In genomic region chr14:49801444-49801843, GRCm38 (mm10) we compare ENCODE assay signal across 8 mouse cellular contexts. TPM values are rescaled to one million over a fixed set of nuclear protein-coding genes. Genes with fewer than 3 reads are reported as not detected.
DNase-seq lines count a peak whose midpoint lies in the region; ATAC-seq and TF ChIP-seq lines count a peak whose summit lies in the region.

No protein-coding gene starts in this region.

- no peak overlapping the region for H3K27ac ChIP-seq in lung, postnatal 0 days (ENCODE audit: low read length)

- H3K4me1 ChIP-seq in lung, postnatal 0 days (ENCODE audit: insufficient read depth, low read depth, low read length) = no peaks in the 10 kb centered on the region

- TF ChIP-seq EP300 in lung, postnatal 0 days (IDR thresholded peaks at IDR 0.05) = no peak

- H3K9ac ChIP-seq in lung, postnatal 0 days (replicated peaks; ENCODE audit: low read depth) = no peak overlapping the region

- no peak for DNase-seq in frontal cortex, postnatal 25 days (ENCODE audit: low spot score in 2 of 2)
- DNase-seq in lung, postnatal 0 days (ENCODE audit: low spot score) = peak; percentile 12
- no peak for DNase-seq in lung, postnatal 4 days
- no peak for DNase-seq in spleen, postnatal 14 days (ENCODE audit: low spot score in 2 of 2)
- no peak for DNase-seq in adrenal gland, adult 18-20 months (ENCODE audit: low spot score in 2 of 2)

- H3K36me3 ChIP-seq in lung, postnatal 0 days (ENCODE audit: insufficient read depth, low read length) = no peaks in the 10 kb centered on the region

- ATAC-seq in frontal cortex, adult (ENCODE audit: low TSS enrichment) = peak; percentile 86
- ATAC-seq in lung, postnatal 0 days = no peak
- ATAC-seq in common myeloid progenitor, adult 5-6 weeks (replicated peaks; ENCODE audit: low read depth, poor library complexity, severe bottlenecking) = 0 out of 2 replicates have a peak, but pooled peaks have one; percentile 47
- 0 out of 2 replicates have a peak, but pooled peaks have one; percentile 46 for ATAC-seq in megakaryocyte progenitor cell, adult 5-6 weeks (replicated peaks; ENCODE audit: poor library complexity)

- H3K4me2 ChIP-seq in lung, postnatal 0 days (replicated peaks; ENCODE audit: low read depth, low read length) = no peak overlapping the region

- peak; percentile 62 for TF ChIP-seq CTCF in lung, postnatal 0 days (IDR thresholded peaks at IDR 0.05)

- 10% methylated on average over 4 of the region's 4 CpGs for WGBS in lung, postnatal 0 days

- H3K9me3 ChIP-seq in lung, postnatal 0 days (ENCODE audit: low read length) = no peaks in the 10 kb centered on the region

- no peak overlapping the region for H3K4me3 ChIP-seq in lung, postnatal 0 days (ENCODE audit: low read depth, low read length)

- no peaks in the 10 kb centered on the region for H3K27me3 ChIP-seq in lung, postnatal 0 days (replicated peaks; ENCODE audit: insufficient read depth, low read length)

RNA-seq across cellular contexts. Expression of gene Armh4, which starts 18.3 kb away (rescaled TPM):
- polyA plus RNA-seq in lung, postnatal 0 days (2015; fragmentation: Nextera tagmentation; extraction: Ambion mirVana) = 1.9 and 2.7 TPM in 2 replicates
- total RNA-seq in common myeloid progenitor, adult 5-6 weeks (2017) = not detected in 2 replicates
- not detected in 2 replicates for total RNA-seq in megakaryocyte progenitor cell, adult 5-6 weeks (2015)
- total RNA-seq in megakaryocyte progenitor cell, adult 5-6 weeks (2017) = 0.17 TPM in 1 of 2 replicates, not detected in the other
- 1 to 10 TPM; 1.2 to 1.4 TPM for total RNA-seq in adrenal gland, adult 18-20 months (2021)
